Mouse (Mus musculus) CD8-positive naive resting alpha-beta T cell, adult 2 months (primary cell): ENCODE data around the gene Ptp4a2.
"Not testable (repeated sequence)": the region's sequence is repeated elsewhere in the genome, so short reads cannot be mapped to it uniquely, and the experiment has no call there.

Experiments used
- DNase-seq, 2 experiments: peaks; one replicate each; pipeline ENCODE4 v3.0.0; 2022; ENCODE audit warnings: low read depth in 2 of 2, low spot score in 2 of 2

Ptp4a2 gene

GRCm38 (mm10) chr4:129810798-129811604 is at the start of gene Ptp4a2:
Gene Ptp4a2 (plus strand): TSS chr4:129811219.
- peak; percentile 76 to 80 for DNase-seq

GRCm38 (mm10) chr4:129761606-129762005 is 49.4 kb upstream of the Ptp4a2 start:
- peak; percentile 52 to 66 for DNase-seq

DNA sequence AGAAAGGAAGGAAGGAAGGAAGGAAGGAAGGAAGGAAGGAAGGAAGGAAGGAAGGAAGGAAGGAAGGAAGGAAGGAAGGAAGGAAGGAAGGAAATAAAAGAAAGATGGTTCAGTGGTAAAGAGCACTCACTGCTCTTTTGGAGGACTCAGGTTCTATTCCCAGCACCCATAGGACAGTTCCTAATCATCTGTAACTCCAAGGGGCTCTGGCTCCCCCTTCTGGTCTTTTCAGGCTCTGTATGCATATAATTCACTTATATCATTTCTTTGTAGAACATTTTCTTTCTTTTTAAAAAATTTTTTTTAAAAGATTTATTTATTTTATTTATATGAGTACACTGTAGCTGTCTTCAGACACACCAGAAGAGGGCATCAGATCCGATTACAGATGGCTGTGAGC is 48.5 kb upstream of the Ptp4a2 start:
- DNase-seq = not testable (repeated sequence)

DNA sequence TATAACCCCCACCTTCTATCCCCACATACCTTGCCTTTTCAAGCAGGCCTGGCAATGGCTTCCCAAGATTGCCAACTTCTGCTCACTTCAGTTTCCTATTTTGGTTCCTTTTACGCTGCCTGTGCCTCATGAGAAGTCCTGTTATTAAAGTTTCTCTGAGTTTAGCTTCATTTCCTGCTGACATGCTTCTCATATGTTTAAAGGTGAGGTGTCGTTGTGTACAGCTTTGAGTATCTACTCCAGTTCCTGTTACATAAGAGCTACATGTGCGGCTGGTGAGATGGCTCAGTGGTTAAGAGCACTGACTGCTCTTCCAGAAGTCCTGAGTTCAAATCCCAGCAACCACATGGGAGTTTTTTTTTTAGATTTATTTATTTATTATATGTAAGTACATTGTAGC is 45.7 kb upstream of the Ptp4a2 start:
- no peak for DNase-seq

DNA sequence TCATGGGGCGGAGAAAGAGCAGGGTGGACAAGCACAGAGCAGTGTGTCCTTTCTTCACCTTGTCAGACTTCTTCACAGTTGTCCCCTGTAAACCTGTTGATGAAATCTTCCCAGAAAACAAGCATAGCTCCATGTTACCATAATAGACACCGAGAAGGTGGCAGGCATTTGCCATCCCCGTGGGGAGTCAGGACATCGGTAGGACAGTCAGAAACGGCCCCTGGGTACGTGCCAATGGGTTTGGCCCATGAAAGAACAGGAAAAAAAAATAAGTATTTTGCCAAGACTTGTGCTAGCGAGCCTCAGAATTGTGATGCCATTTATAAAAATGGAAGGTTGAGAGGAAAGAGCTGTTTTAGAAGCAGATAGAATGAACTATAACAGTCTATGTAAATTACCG is 43.2 kb upstream of the Ptp4a2 start:
- DNase-seq = no peak

- DNase-seq = not testable (repeated sequence)
Measured at GRCm38 (mm10) chr4:129768742-129769141, 42.3 kb upstream of the Ptp4a2 start.

DNA sequence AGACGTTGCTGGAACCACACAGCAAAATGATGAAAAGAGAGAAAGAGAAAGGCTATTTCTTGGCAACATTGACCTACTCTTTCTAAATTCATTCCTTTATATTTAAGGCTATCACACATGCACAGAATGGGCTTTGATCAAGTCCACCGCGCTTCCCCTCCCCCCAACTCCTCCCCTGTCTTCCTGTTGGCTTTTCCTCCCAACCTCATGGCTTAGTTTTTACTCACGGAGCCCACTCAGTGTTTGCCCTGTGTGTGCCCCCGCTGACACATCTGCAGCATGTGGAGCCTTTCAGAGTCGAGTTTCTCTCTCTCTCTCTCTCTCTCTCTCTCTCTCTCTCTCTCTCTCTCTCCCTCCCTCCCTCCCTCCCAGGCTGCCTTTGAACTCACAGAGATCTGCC is 40.4 kb upstream of the Ptp4a2 start:
- DNase-seq = no peak

- no peak for DNase-seq
Measured at GRCm38 (mm10) chr4:129771314-129771671, 39.7 kb upstream of the Ptp4a2 start.

DNA sequence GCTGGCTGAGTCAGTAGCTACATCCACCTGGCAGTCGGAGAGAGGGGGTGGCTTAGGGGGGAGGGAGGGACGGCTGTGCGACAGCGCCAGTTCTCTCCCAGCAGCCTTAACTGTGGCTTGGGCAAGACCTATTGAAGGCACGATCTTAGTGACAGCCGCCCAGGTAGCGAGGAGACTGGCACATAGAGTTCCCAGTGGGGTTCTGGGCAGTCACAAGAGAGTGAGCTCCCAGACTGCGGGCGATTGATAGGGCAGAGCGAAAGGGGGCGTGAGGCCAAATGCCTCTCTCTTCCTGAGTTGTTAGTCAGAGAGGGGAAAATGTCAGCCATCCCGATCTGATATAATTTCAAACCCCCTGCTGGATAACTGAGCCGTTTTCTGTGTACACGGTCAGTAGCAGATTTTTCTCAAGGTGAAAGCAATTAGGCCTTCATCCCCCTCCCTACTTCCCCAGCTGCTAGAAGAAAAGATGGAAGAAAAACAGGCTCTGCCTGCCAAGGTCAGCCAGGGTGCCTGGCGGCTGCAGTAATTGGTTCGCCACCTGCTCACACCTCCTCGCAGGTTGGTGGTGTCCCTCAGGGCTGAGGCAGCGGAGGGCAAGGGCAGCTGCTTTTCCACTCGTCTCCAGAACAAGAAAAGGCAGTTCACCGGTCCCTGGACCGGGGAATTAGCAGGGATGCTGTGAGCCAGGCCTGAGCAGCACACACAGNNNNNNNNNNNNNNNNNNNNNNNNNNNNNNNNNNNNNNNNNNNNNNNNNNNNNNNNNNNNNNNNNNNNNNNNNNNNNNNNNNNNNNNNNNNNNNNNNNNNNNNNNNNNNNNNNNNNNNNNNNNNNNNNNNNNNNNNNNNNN is 39.1 kb upstream of the Ptp4a2 start:
- no peak for DNase-seq

GRCm38 (mm10) chr4:129781881-129782675 is 28.9 kb upstream of the Ptp4a2 start:
- no peak for DNase-seq

DNA sequence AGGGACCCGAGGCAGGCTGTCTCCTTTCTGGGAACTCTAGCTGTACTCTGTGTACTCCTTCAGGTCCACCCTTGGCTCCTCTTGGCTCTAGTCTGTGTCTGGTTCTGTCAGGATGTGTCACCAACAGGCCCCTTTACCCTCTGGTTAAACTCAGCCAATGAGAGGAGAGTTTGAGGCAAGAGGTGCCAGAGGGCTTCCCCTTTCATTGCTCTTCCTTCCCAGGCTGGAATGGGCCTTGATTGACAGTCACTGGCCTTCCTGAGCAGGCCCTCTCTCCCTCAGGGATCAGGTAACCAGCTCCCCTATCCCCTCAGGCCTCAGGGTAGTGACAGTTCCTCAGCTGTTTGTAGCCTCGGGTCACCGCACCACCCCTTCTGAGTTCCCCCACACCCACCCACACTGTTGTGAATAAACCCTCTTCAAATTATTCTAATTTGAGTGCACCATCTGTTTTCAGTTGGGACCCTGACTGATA is 28.1 kb upstream of the Ptp4a2 start:
- no peak for DNase-seq

- no peak for DNase-seq
Measured at GRCm38 (mm10) chr4:129783506-129783905, 27.5 kb upstream of the Ptp4a2 start.

DNA sequence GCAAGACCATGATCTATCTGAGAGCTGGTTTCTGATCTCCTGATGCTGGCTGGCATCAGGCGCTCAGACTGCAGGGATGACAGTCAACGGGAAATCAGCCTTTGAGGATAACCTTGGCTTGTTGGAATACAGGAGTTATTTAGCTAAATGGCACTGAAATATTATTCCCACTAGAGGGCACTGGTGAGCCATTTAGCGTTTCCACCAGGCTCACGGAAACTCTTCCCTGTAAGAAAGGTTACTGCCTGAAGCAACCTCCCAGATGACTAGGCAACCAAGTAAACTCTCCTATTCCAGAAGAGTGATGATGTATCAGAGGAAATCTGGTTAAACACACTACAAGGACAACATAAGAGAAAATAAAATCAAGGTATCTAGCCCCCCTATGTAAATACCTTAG is 25.8 kb upstream of the Ptp4a2 start:
- peak; percentile 68 to 77 for DNase-seq

DNA sequence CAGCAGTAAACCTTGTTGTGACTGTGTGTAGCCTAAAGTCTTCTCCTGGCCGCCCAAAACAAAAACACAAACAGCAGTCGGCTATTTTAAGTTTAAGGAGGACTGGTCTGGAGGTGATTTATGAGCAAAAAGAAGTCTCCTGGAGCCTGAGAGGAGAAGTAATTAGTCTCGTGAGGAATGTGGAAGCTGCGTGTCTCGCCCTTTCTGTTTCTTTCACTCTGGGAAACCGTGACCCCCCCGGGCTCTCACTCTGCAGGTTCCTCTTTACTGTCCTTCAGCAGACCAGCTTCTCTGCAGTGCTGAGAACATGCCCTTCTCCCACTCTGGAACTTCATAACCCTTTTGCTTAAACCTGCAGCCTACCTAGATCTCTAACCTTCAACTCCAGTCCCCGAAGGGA is 22.3 kb upstream of the Ptp4a2 start:
- no peak for DNase-seq

- DNase-seq = no peak
Measured at GRCm38 (mm10) chr4:129789635-129790034, 21.4 kb upstream of the Ptp4a2 start.

DNA sequence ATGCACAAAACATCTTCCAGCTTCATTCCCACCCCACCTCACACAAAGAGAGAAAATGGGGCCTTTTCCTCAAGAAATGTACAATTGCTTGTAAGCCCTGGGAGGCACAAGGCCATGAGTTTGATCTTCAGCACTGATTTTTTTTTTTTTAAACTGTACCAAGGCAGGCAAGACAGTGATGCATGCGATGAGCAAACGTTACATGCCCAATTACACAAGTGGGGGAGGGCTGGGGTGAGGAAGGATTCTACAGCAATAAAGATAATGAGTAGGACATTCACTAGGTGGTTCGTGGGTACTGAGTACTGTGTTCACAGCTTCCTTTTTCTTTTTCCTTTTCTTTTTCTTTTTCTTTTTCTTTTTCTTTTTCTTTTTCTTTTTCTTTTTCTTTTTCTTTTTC is 20.5 kb upstream of the Ptp4a2 start:
- DNase-seq = no peak

DNA sequence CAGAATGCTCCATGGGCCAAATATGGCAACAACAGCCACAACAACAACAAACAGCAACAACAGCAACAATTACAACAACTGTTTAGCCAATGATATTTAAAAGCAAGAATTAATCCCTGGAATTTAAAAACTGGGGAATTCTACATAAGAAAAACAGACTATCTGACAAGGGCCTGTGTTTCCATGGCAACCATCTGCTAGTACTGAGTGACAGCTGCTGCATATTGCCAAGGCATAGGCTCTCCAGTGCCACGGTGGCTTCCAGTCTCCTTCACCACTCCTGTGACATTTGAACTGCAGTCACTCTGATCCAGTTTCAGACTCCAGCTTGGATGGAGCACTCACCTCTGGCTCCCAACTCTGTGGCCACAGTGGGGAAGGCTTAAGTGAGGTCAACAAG is 19.6 kb upstream of the Ptp4a2 start:
- DNase-seq = no peak

GRCm38 (mm10) chr4:129792666-129793202 is 18.3 kb upstream of the Ptp4a2 start:
- DNase-seq = no peak

GRCm38 (mm10) chr4:129793713-129794329 is 17.2 kb upstream of the Ptp4a2 start:
- peak; percentile 77 to 78 for DNase-seq

- no peak for DNase-seq
Measured at GRCm38 (mm10) chr4:129795151-129795860, 15.7 kb upstream of the Ptp4a2 start.
